ENCODE assay signal across 7 mouse cellular contexts in the genomic region with DNA sequence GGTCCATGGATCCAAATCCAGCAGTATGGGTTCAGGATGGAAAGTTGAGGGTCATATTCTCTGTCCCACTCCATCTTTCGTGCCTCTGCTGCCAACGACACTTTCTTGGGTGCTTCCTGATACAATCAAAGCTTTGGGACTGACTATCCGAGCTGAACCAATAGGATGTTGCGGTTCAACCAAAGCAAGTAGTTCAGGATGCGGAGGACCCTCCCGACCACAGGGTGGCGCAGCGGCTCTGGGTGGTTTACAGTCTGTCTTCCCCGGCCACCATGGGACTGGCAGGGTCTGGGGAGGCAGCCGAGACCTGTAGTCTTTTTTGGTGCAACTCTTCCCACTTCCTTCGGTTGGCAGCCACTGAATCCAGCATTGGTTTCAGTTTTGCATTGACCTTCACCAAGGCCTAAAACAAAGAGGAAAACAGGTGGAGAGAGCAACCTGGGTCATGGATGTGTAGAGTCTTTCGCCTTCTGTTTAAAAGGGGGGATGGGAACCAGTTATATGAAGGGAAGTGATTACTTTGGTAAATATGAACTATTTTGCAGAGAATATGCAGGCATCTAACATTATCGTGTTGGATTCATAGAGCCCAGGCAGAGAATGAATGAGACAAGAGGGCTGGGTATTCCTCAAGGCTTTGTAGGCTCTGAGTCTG. TPM values are rescaled to one million over a fixed set of nuclear protein-coding genes. Genes with fewer than 3 reads are reported as not detected.
DNase-seq lines count a peak whose midpoint lies in the region; ATAC-seq and TF ChIP-seq lines count a peak whose summit lies in the region.

No protein-coding gene starts in this region.

- no peak for TF ChIP-seq POLR2A in bone marrow macrophage, adult 2 months (IDR thresholded peaks at IDR 0.05; ENCODE audit: borderline replicate concordance, low read depth, low read length)
- no peak for TF ChIP-seq POLR2A in embryonic fibroblast, embryonic 13.5 days (IDR thresholded peaks at IDR 0.05; ENCODE audit: low read depth, low read length)

- H3K4me3 ChIP-seq in bone marrow macrophage, adult 2 months (ENCODE audit: insufficient read depth, low read length), result no peak overlapping the region
- H3K4me3 ChIP-seq in embryonic fibroblast, embryonic 13.5 days (ENCODE audit: insufficient read depth, low read length), result no peak overlapping the region

- peak; percentile 94 for ATAC-seq in megakaryocyte-erythroid progenitor cell, adult 5-6 weeks (replicated peaks; ENCODE audit: low FRiP score, low TSS enrichment, poor library complexity, severe bottlenecking)

- TF ChIP-seq CTCF in bone marrow macrophage, adult 2 months (IDR thresholded peaks at IDR 0.05; ENCODE audit: low read depth, low read length), result peak; percentile 59
- TF ChIP-seq CTCF in embryonic fibroblast, embryonic 13.5 days (IDR thresholded peaks at IDR 0.05; ENCODE audit: borderline replicate concordance, insufficient read depth, low read length), result peak; percentile 47; the same call in 1 of the 2 replicates

- intact Hi-C loops in heart, postnatal 36 days (cut with DNase I), result loop anchor here (2.0 kb wide), 1 partner anchor 80 kb away; no protein-coding TSS in a partner anchor
- intact Hi-C loops in left cerebral cortex, postnatal 14 days (cut with DNase I), result no loop called here

- DNase-seq in Muller cell, postnatal 12 days (ENCODE audit: inconsistent ontology term), result peak; percentile 65
- DNase-seq in heart, postnatal 36 days, result peak; percentile 57 to 74
- peak; percentile 58 to 65 for DNase-seq in left cerebral cortex, postnatal 14 days (ENCODE audit: low spot score in 2 of 2)
- DNase-seq in spleen, postnatal 14 days (ENCODE audit: low spot score in 2 of 2), result peak; percentile 21 to 42

- no peak overlapping the region for H3K27ac ChIP-seq in bone marrow macrophage, adult 2 months (ENCODE audit: insufficient read depth, low read depth, low read length)
- no peak overlapping the region for H3K27ac ChIP-seq in embryonic fibroblast, embryonic 13.5 days (ENCODE audit: insufficient read depth, low read length)

- peaks cover 7% of the 10 kb centered on the region for H3K4me1 ChIP-seq in bone marrow macrophage, adult 2 months (ENCODE audit: control insufficient read depth, insufficient read depth, low read length)
- peaks cover 4% of the 10 kb centered on the region for H3K4me1 ChIP-seq in embryonic fibroblast, embryonic 13.5 days (ENCODE audit: control insufficient read depth, insufficient read depth, low read length)

RNA-seq across cellular contexts. Expression of a gene that starts 9.2 kb away (rescaled TPM):
- 1.6 and 1.9 TPM in 2 replicates for polyA plus RNA-seq in bone marrow macrophage, adult 2 months (2012; ENCODE audit: insufficient read depth, insufficient read length, missing spikeins)
- polyA plus RNA-seq in embryonic fibroblast, embryonic 13.5 days (2011; ENCODE audit: insufficient read length, low read depth, missing spikeins), result 2.7 and 3.1 TPM in 2 replicates
- total RNA-seq in heart, postnatal 36 days (2021), result 1 to 10 TPM; 2.9 to 3.9 TPM
- total RNA-seq in left cerebral cortex, postnatal 14 days (2021), result 1 to 10 TPM; 2.2 to 3.5 TPM
- total RNA-seq in megakaryocyte-erythroid progenitor cell, adult 5-6 weeks (2014; fragmentation: Nextera tagmentation), result 2.0 and 2.8 TPM in 2 replicates
- 4.2 and 4.4 TPM in 2 replicates for total RNA-seq in megakaryocyte-erythroid progenitor cell, adult 5-6 weeks (2017)

RNA-seq across cellular contexts. Expression of a gene that starts 13.0 kb away (rescaled TPM):
- not detected in 2 replicates for polyA plus RNA-seq in bone marrow macrophage, adult 2 months (2012; ENCODE audit: insufficient read depth, insufficient read length, missing spikeins)
- polyA plus RNA-seq in embryonic fibroblast, embryonic 13.5 days (2011; ENCODE audit: insufficient read length, low read depth, missing spikeins), result 0.20 and 0.93 TPM in 2 replicates
- 1 to 10 TPM; 2.2 to 2.8 TPM for total RNA-seq in heart, postnatal 36 days (2021)
- total RNA-seq in left cerebral cortex, postnatal 14 days (2021), result under 1 TPM; 0.24 to 0.30 TPM
- not detected in 2 replicates for total RNA-seq in megakaryocyte-erythroid progenitor cell, adult 5-6 weeks (2014; fragmentation: Nextera tagmentation)
- not detected in 2 replicates for total RNA-seq in megakaryocyte-erythroid progenitor cell, adult 5-6 weeks (2017)

RNA-seq across cellular contexts. Expression of a gene that starts 52.6 kb away (rescaled TPM):
- polyA plus RNA-seq in bone marrow macrophage, adult 2 months (2012; ENCODE audit: insufficient read depth, insufficient read length, missing spikeins), result 5.5 and 7.1 TPM in 2 replicates
- polyA plus RNA-seq in embryonic fibroblast, embryonic 13.5 days (2011; ENCODE audit: insufficient read length, low read depth, missing spikeins), result 5.5 and 8.8 TPM in 2 replicates
- total RNA-seq in heart, postnatal 36 days (2021), result 10 to 100 TPM; 16.2 to 20.1 TPM
- total RNA-seq in left cerebral cortex, postnatal 14 days (2021), result 10 to 100 TPM; 10.1 to 11.5 TPM
- total RNA-seq in megakaryocyte-erythroid progenitor cell, adult 5-6 weeks (2014; fragmentation: Nextera tagmentation), result 0.15 and 0.54 TPM in 2 replicates
- total RNA-seq in megakaryocyte-erythroid progenitor cell, adult 5-6 weeks (2017), result 0.66 and 1.8 TPM in 2 replicates

Comparison
In these comparisons a context has a peak if more than half of its experiments do, and no peak if none do; other contexts are left out.
1. RNA of a gene that starts 52.6 kb away (total RNA-seq): 16.2 to 20.1 TPM in heart, postnatal 36 days and 10.1 to 11.5 TPM in left cerebral cortex, postnatal 14 days; 0.15 to 1.8 TPM in megakaryocyte-erythroid progenitor cell, adult 5-6 weeks; every median in the first group is over 4 times any median in the second.
2. Peak in every context shown above with its lines, with median percentiles within 50 percentile points of each other: DNase-seq.